Mouse (Mus musculus) megakaryocyte progenitor cell, adult 5-6 weeks (primary cell): ENCODE measurements around the gene Nacad. TPM values are rescaled to one million over a fixed set of nuclear protein-coding genes. Genes with fewer than 3 reads are reported as not detected.

Experiments used
- ATAC-seq: replicated peaks from 2 replicates; pipeline ENCODE4 v1.8.0; 2016; ENCODE audit warnings: mild to moderate bottlenecking, moderate TSS enrichment, inconsistent platforms; ENCODE audit not compliant: poor library complexity
- total RNA-seq, 2 experiments: library from RNA; stranded (forward) in 1 of 2; stranded (reverse) in 1 of 2; fragments of 157-497, 149-512 nt in 1 of 2; fragments of 200-1000 nt in 1 of 2; gene quantifications; 2 replicates each; pipeline versions ENCODE4 v1.2.3 to v1.2.4; 2015 to 2017

Nacad gene
- not detected in 2 replicates for total RNA-seq (2015)
- total RNA-seq (2017): not detected in 2 replicates

DNA sequence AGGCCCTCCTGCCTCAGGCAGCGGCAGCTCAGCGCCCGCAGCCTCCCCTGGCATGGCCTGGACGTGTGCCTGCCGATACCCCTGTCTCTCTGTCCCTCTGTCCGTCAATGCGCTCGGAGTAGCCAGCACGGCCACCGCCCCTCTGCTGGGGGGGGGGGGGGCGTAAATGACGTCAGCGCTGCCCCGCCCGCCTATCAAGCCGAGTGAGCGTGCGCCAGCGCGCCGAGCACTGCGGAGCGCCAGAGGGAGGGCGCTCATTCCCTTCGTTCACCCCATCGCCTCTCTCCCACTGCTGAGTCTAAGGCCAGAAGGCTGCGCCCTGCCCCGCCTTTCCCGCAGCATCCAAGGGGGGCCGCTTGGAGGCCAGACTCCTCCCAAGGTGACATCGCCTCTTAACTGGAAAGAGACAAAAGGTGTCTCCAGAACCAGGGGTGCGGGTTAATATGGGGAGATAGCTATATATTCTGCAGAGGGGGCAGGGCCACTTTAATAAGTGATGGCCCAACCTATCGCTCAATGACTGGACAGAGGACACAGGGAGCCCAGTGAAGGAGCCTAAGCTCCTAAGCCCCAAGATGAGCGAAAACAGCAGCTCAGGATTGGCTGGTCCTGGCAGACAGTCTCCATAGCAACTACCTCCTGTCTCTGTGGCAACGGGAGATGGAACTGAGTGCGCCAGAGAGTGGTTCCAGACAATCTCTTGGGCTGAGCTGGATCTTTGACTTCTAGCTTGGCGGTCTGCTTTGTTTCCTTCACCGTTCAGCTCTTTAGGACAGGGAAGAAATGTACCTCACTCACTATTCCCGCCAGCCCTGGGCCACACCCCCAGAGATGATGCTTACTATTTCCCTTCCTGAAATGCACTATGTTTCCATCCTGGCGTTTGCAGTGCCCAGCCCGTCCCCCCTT, at the start of gene Nacad:
Gene Nacad (minus strand): TSS at position 563 of the 909 bp plus-strand sequence.
- ATAC-seq: peak; percentile 32

DNA sequence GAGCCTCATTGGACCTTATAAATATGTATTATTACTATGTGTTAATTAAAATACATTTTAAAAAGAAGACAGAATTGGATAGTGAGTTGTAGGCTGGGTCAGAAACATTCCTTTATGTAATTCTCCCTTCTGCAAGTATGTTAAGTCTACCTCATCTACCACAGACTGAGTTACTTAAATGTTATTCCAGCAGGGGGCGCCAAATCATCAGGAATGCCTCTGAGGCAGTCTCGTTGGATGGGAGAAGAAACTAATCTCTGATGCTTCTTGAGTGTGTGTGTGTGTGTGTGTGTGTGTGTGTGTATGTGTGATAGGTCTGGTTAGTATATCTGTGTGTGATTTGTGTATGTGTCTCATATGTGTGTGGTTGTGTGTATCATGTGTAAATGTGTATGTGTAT, 49.0 kb upstream of the Nacad start:
- peak; percentile 85 for ATAC-seq

DNA sequence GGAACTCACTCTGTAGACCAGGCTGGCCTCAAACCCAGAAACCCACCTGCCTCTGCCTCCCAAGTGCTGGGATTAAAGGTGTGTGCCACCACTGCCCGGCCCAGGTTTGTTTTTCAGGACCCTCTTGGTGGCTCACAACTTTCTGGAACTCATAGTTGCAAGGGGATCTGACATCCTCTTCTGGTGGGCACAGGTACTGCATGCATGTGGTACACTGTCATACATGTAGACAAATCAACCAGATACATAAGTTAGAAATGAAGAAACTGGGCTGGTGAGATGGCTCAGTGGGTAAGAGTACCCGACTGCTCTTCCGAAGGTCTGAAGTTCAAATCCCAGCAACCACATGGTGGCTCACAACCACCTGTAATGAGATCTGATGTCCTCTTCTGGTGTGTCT, 47.1 kb upstream of the Nacad start:
- ATAC-seq: peak; percentile 53; the same call in 1 of the 2 replicates

DNA sequence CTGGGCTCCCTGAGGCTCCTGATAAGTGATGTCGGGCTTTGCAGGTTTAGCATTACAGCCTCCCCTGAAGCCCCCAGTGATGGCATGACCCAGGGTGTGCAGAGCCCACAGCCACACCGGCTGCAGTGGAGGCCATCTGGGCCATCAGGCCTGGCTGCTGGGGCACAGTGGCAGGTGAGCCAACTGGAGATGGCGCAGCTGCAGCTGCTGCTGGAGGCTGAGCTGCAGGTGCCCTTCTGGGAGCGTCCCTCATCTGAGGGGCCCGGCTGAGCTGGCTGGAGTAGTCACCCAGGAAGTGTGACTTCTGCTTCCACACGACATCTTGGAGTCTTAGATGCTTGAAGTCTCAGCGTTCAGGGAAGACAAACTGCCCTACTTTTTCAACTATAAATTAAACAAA, 44.7 kb upstream of the Nacad start:
- ATAC-seq: no peak

- peak; percentile 58; the same call in 1 of the 2 replicates for ATAC-seq
Measured at GRCm38 (mm10) chr11:6647831-6648724, 42.2 kb upstream of the Nacad start.

GRCm38 (mm10) chr11:6644566-6644965, 38.7 kb upstream of the Nacad start:
- ATAC-seq: no peak

DNA sequence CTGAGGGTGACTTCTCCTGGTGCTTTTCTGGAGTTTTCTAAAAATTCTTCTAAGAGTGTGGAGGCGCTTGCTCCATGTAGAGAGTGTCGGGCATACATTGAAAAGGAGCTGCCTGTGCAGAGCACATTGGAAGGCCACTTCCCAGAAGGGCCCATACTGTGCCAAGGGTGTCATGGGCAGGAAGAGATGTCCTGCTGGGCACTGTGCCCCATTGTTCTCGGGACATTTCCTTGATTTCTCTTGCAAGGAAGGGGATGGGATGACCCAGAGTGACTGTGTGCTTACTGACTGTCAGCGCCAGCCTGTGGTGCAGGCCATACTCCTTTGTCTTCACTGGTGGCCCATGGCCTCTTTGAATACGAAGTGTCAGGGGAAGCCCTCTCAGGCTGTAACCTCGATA, 33.2 kb upstream of the Nacad start:
- no peak for ATAC-seq

DNA sequence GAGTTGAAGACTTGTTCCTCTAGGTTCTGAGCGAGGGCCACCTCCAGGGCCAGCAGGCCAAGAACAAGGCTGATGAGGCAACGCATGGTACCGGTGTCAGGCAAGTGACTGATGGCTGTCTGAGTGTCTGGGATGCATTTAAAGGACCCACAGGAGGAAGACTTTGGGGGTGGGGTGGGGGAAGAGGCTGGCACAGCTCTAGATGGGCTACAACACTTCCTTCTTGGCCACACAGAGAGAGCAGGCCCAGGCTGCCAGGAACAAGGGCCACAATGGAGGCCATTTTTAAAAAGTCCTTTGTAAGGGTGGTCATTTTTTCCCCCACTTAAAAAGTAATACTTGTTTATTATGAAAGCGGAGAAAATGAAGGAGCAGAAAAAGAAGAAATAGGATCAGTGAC, 32.7 kb upstream of the Nacad start, which contains the start of gene Wap:
Gene Wap (minus strand): TSS at position 101 of the 400 bp plus-strand sequence.
- no peak for ATAC-seq

DNA sequence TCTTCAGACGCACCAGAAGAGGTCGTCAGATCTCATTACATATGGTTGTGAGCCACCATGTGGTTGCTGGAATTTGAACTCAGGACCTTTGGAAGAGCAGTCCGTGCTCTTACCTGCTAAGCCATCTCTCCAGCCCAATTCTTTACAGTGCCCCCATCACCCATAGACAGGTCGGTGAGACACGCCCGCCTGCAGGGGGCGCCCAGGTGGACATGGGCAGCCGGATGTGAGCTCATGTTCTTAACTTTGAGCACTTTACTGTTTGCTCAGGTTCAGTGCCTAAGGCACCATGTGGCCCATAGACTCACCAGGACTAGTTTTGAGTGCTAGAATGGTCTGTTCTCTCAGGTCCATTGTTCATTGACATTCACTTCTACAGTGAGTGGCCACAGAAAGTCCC, 30.3 kb upstream of the Nacad start:
- peak; percentile 58; the same call in 1 of the 2 replicates for ATAC-seq

DNA sequence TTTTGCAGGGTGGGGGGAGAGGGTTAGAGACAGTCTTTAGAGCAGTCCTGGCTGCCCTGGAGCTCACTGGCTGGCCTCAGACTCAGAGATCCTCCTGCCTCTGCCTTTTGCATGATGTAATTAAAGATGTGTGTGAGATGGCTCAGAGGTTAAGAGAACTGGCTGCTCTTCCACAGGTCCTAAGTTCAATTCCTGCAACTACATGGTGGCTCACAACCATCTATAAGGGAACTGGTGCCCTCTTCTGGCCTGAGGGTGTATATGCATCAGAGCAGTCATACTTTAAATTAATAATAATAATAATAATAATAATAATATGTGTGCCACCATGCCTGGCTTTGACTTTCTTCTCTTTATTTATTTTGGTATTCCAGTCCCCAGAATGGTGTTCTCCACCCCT, 23.8 kb upstream of the Nacad start:
- no peak for ATAC-seq

DNA sequence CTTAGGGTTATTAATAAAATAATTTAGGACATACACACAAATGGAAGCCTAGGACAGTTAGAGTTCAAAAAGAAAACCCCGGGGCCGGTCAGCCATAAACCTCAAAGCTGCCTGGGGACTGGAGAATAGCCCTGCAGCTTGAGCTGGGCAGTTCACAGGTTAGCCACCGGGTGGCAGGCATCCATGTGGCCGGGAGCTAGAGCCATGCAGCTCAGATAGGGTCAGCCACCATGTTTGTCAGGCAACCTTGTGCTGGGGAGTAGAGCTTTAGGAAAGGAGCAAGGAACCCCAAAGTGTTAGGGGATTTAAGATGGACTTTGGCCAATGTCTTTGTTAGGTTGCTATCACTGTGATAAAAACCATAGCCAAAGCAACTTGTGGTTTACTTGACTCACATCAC, 22.7 kb upstream of the Nacad start:
- peak; percentile 38 for ATAC-seq

GRCm38 (mm10) chr11:6627731-6628130, 21.9 kb upstream of the Nacad start:
- ATAC-seq: peak; percentile 36

DNA sequence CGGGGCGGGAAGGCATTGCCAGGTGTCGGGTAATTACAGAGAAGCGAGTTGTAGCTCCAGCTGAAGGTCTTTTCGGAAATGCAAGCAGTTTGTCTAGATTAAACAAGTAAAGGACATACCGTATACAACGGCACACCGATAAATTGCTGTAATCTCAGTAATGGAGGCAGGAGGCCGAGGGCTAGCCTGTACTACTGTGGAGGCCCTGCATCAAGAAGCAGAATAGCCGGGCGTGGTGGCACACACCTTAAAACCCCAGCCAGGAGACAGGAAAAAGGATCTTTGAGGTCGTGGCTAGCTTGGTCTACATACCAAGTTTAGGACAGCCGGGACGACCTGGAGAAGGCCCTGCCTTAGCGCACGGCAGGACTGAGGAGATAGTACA, 20.5 kb upstream of the Nacad start:
- no peak for ATAC-seq

DNA sequence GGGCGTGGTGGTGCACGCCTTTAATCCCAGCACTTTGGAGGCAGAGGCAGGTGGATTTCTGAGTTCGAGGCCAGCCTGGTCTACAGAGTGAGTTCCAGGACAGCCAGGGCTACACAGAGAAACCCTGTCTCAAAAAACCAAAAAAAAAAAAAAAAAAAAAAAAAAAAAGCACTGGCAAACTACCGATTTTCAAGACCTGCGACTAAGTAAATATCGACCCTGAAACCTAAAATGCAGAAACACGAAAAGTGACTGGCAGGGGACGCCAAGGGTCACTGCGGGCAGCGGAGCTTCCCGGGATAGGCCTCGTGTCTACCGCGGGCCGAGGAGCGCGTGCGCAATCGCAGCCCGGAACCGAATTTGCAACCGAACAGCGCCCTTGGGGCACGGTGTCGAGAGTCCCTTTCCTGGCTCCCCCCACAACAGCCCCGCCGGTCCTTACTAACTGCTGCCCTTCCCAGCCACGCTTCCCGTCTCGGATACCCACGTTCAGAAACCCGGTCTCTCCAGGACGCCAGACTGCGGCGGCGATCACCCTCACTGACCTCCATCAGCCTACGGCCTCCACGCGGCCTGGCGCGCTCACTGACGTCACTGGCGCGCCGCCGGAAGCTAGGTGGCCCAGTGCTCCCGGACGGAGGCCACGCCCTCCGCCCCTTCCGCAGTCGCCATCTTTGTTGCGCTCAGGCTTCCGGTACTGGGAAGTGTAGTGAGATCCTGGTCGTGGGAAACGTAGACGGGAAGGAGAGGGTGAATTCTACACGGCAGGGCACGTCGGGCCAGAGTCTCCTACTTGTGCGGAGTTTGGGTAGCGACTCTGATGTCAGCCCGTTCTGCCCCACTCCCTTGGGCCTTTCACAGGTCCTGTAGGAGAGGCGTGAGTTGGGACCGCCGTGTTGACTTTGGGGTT, 19.9 kb upstream of the Nacad start, which contains the start of gene Tbrg4:
Gene Tbrg4 (minus strand): TSS at position 590 of the 910 bp plus-strand sequence.
- peak; percentile 74 for ATAC-seq

DNA sequence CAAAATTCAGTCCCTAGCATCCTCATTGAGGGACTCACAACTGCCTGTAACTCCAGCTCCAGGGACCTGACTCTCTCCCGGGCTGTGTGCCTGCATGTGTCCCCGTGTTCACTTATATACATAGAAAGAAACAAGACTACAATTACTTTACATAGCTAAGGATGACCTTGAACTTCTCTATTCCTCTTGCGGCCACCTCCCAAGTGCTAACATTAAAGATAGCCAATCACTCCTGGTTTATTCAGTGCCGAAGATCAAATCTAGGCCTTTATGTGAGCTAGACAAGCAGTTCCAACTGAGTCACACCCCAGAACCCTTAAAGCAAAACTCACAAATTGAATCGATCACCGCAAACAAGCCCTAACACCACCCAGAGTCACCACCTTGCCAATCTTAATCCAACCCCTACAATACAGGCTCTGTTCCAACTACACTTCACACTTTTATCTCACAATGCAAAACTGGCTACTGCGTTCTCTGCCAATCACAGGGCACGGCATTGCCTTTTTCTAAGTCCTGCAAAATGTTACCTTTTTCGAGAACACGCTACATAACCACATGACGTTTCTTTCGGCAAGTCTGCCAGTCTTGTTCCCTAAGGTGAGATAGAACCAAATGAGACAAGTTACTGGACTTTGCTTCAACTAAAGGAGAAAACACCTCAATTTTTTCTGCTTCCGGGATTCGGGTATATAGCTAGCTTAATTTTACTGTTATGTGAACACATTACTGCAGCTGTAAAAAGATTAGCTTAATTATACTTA, 18.9 kb upstream of the Nacad start:
- 0 out of 2 replicates have a peak, but pooled peaks have one; percentile 11 for ATAC-seq

DNA sequence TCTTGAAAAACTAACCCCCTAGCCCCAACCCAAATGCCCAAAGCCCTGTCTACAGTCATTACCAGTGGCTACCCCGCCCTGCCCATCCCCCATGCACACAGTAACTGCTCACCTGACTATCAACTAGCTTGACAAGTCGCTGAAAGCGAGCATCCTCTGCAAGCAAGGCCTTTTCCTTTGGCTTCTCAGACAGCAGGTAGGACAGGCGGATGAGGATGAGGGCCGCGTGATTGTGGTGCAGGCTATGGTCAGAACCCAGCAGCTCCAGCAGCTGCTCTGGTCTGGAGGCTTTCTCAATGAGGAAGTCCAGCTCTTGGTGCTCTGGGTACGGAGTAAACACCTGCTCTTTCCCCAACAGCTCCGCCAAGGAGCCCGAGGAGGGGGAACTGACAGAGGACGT, 17.9 kb upstream of the Nacad start:
- peak; percentile 9; the same call in 1 of the 2 replicates for ATAC-seq

- peak; percentile 89 for ATAC-seq
Measured at GRCm38 (mm10) chr11:6615250-6616205, 9.7 kb upstream of the Nacad start.

- ATAC-seq: no peak
Measured at GRCm38 (mm10) chr11:6605021-6605481, 802 bp downstream of the Nacad start.
